Mouse (Mus musculus) myocyte (in vitro differentiated cells): ENCODE measurements around the gene Zfp36.

ENCODE experiments used
- CEBPB ChIP-seq: IDR thresholded peaks from 2 replicates; pipeline ENCODE4 v1.6.1; 2011; ENCODE audit warnings: mild to moderate bottlenecking, moderate library complexity; ENCODE audit not compliant: poor library complexity, insufficient read depth, severe bottlenecking
- E2F4 ChIP-seq: IDR thresholded peaks from one replicate; pipeline ENCODE4 v1.6.1; 2011; ENCODE audit warnings: mild to moderate bottlenecking, control low read depth, moderate library complexity; ENCODE audit not compliant: insufficient read depth
- MAX ChIP-seq: IDR thresholded peaks from one replicate; pipeline ENCODE4 v1.6.1; 2011; ENCODE audit warnings: low read depth, mild to moderate bottlenecking, control low read depth
- MYOD1 ChIP-seq, 3 experiments: IDR thresholded peaks; one replicate each; pipeline ENCODE4 v1.6.1; 2011; ENCODE audit warnings: control low read depth in 2 of 3, low read depth in 2 of 3, mild to moderate bottlenecking in 2 of 3, moderate library complexity in 1 of 3; ENCODE audit not compliant: insufficient read length in 2 of 3, control insufficient read depth in 1 of 3
- MYOG ChIP-seq, 3 experiments: IDR thresholded peaks; one replicate each; pipeline ENCODE4 v1.6.1; 2011; ENCODE audit warnings: control low read depth in 2 of 3, low read depth in 2 of 3, mild to moderate bottlenecking in 2 of 3; ENCODE audit not compliant: insufficient read length in 2 of 3, control insufficient read depth in 1 of 3, insufficient read depth in 1 of 3
- POLR2A ChIP-seq: IDR thresholded peaks from one replicate; pipeline ENCODE4 v1.6.1; 2011; ENCODE audit warnings: low read depth, mild to moderate bottlenecking, control low read depth, moderate library complexity; ENCODE audit not compliant: insufficient read length
- POLR2AphosphoS2 ChIP-seq: IDR thresholded peaks from one replicate; pipeline ENCODE4 v1.6.1; 2011; ENCODE audit warnings: low read depth, control low read depth; ENCODE audit not compliant: insufficient read length
- REST ChIP-seq: IDR thresholded peaks from one replicate; pipeline ENCODE4 v1.6.1; 2011; ENCODE audit warnings: mild to moderate bottlenecking, control low read depth, moderate library complexity; ENCODE audit not compliant: insufficient read depth, insufficient read length
- SRF ChIP-seq: IDR thresholded peaks from one replicate; pipeline ENCODE4 v1.6.1; 2011; ENCODE audit warnings: low read depth; ENCODE audit not compliant: control insufficient read depth, insufficient read length
- TCF12 ChIP-seq: IDR thresholded peaks from one replicate; pipeline ENCODE4 v1.6.1; 2011; ENCODE audit warnings: mild to moderate bottlenecking, control low read depth; ENCODE audit not compliant: poor library complexity, insufficient read depth, severe bottlenecking
- TCF3 ChIP-seq: IDR thresholded peaks from one replicate; pipeline ENCODE4 v1.6.1; 2011; ENCODE audit warnings: low read depth, control low read depth; ENCODE audit not compliant: insufficient read length
- USF1 ChIP-seq: IDR thresholded peaks from one replicate; pipeline ENCODE4 v1.6.1; 2011; ENCODE audit warnings: low read depth, mild to moderate bottlenecking, control low read depth, moderate library complexity

DNA sequence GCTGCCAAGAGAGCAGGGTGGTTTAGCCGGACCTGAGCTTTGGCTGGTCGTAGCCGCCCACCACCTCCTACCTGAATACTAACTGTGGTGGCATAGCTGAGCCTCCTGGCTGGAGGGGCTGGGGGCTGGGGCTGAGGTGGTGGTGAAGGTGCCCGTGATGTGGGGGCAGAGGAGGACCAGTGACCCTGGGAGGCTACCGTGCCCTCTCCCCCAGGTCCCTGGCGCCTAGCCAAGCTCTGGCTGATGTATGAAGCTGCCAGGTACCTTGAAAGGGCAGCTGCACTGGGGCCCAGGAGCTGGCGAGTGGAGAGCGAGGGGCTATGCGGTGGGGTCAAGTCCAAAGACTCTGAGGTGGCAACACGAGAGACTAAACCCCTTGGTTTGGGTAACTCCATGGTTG lies 20.2 kb downstream of the Zfp36 start:
- no peak for TF ChIP-seq POLR2A
- TF ChIP-seq USF1 = no peak
- no peak for TF ChIP-seq CEBPB
- TF ChIP-seq TCF12 = no peak
- no peak for TF ChIP-seq MAX
- TF ChIP-seq E2F4 = no peak
- no peak for TF ChIP-seq MYOD1 (IDR thresholded peaks at IDR 0.05; ENCODE audit: control insufficient read depth in 1 of 3, insufficient read length in 2 of 3, low read depth in 2 of 3)
- no peak for TF ChIP-seq MYOG (IDR thresholded peaks at IDR 0.05; ENCODE audit: control insufficient read depth in 1 of 3, insufficient read depth in 1 of 3, insufficient read length in 2 of 3, low read depth in 2 of 3)
- TF ChIP-seq POLR2AphosphoS2 = peak; percentile 10
- no peak for TF ChIP-seq SRF
- TF ChIP-seq REST = no peak
- no peak for TF ChIP-seq TCF3
